Mouse (Mus musculus) liver, adult (tissue): ENCODE data around the gene Cd274.
A peak's percentile ranks its signal among the peaks of the same experiment; 100 is the strongest.

ENCODE experiments used
- GATA4 ChIP-seq: IDR thresholded peaks from 2 replicates; pipeline ENCODE4 v1.6.1; 2014; ENCODE audit warnings: mild to moderate bottlenecking, low read length; ENCODE audit not compliant: insufficient replicate concordance

Gene Cd274

DNA sequence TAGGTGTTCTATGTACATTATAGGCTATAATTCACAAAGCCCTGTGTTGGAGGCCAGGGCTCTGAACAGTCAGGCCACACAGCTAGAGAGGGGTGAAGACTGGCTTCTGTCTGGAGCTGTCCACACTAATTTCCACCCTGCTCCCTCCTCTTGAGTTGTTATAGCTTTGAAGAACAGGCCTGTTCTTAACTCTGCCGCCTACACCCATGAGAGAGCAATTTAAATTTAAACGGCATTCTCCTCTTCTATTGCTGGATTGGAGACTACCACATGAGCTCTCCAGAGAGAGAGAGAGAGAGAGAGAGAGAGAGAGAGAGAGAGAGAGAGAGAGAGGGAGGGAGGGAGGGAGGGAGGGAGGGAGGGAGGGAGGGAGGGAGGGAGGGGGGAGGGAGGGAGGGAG, 38.1 kb downstream of the Cd274 start:
- TF ChIP-seq GATA4: no peak

GRCm38 (mm10) chr19:29406042-29407017, 39.1 kb downstream of the Cd274 start:
- TF ChIP-seq GATA4: no peak

DNA sequence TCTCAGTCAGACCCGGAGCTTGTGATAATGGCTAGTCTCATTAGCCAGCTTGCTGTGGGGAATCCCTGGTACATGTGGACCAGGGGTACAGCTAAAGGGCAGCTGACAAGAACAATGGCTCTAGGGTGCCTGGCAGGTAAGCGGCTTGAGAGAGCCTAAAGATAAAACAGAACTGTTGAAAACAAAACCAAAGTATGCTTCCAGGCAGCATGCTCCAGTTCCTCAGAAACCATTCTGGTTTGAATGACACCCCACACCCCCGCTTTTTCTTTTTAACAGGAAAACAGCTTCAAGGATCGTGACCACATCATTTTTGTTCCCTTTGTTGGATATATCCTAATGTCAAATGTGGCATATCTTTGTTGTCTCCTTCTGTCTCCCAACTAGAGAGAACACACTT, 43.4 kb downstream of the Cd274 start, which contains the start of gene Pdcd1lg2:
Gene Pdcd1lg2 (plus strand): TSS at position 301 of the 400 bp plus-strand sequence.
- no peak for TF ChIP-seq GATA4

- no peak for TF ChIP-seq GATA4
Measured at GRCm38 (mm10) chr19:29412476-29413420, 45.5 kb downstream of the Cd274 start.

DNA sequence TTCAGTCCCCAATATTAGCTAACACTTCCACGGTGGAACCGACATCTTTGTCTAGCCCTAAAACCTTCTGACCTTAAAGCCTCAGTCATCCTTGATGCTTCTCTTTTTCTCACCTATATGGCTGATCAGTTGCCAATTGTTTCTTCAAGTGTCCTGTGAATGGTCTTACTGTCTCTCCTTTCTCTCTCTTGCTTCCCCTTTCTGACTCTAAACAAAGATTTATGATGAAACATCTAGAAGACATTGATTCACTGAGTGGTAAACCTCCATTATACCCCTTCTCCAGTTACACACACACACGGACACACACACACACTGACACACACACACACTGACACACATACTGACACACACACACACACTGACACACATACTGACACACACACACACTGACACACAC, 47.3 kb downstream of the Cd274 start:
- no peak for TF ChIP-seq GATA4

DNA sequence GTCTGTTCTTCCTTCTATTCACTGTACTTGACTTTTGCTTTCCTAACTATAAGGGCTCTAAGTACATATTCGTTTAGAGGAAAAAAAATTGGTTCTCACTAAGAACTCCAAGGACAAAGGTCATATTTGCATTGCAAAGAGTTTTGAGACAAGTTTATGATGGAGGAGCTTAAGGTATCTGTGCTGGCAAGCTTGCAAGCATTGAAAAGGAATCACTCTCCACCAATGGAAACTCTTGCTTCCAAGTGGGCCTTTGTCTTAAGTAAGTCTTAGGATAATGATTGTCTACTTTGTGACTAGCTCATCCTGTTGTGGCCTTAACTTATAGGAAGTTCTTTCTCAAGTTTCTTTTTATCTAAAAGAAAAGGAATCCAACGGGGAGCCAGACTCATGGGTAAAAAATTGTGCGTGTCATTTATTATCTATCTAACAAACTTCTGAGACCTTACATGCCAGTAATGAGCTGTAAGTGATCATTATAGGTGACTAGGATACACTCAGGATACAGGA, 49.2 kb downstream of the Cd274 start:
- TF ChIP-seq GATA4: no peak

GRCm38 (mm10) chr19:29417188-29417587, 49.9 kb downstream of the Cd274 start:
- TF ChIP-seq GATA4: no peak

- TF ChIP-seq GATA4: no peak
Measured at GRCm38 (mm10) chr19:29417894-29418293, 50.6 kb downstream of the Cd274 start.

DNA sequence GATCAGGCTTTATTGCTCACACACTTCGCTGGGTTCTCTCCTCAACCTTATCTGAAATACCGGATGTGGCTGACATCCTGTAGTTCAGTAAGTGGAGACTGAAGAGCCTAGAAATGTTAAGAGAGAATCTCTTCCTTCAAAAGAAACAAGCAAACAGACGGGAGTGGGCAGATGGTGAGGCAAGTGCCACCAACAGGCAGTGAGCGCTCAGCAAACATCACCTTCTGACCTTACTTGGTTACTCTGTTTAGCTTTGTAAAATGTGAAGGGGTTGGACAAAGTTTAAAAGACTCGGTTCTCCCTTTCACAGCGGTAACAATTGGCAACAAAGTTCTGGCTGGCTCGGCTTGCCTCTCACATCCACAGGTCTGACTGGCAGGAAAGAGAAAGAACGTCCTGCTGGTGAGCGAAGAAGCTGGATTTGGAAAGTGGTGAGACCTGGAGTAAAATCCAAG, 51.4 kb downstream of the Cd274 start:
- peak; percentile 70; the same call in 1 of the 2 replicates for TF ChIP-seq GATA4

- no peak for TF ChIP-seq GATA4
Measured at GRCm38 (mm10) chr19:29419506-29419905, 52.3 kb downstream of the Cd274 start.

GRCm38 (mm10) chr19:29419946-29420345, 52.7 kb downstream of the Cd274 start:
- peak; percentile 18; the same call in 1 of the 2 replicates for TF ChIP-seq GATA4

- TF ChIP-seq GATA4: no peak
Measured at GRCm38 (mm10) chr19:29420397-29420796, 53.1 kb downstream of the Cd274 start.

- no peak for TF ChIP-seq GATA4
Measured at GRCm38 (mm10) chr19:29422013-29422645, 54.9 kb downstream of the Cd274 start.

DNA sequence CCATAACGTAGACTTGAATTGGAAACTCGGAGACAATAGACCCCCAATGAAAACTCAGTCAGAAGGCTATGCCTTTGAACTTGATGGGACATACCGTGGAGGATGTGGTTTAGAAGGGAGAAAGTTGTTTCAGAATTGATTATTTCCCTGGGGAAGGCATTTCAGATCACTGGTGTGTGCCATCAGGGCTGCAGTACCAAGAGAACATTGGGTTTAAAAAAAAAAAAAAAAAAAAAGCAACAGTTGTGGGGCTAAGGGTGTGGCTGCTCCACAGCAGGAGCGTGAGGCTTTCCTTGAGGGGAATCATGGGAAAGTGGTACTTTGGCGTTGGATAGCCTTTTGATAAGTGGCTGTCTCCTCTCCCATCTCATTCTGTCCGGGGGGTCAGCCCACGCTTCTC, 55.5 kb downstream of the Cd274 start:
- no peak for TF ChIP-seq GATA4

- no peak for TF ChIP-seq GATA4
Measured at GRCm38 (mm10) chr19:29430516-29430915, 63.3 kb downstream of the Cd274 start.
